Mouse (Mus musculus) hindbrain, embryonic 14.5 days (tissue): ENCODE results near the gene Cd44. TPM values are rescaled to one million over a fixed set of nuclear protein-coding genes. Genes with fewer than 3 reads are reported as not detected.

Source experiments
- ATAC-seq: fragments of 200-750 bp; cut with Nextera tagmentation; 2 replicates; pipeline ENCODE4 v1.8.0; 2017; ENCODE audit warnings: moderate number of reproducible peaks, mild to moderate bottlenecking, moderate TSS enrichment, moderate library complexity; ENCODE audit not compliant: low FRiP score
- DNase-seq: peaks from one replicate; pipeline ENCODE4 v3.0.0-alpha.2; 2015; ENCODE audit warnings: low spot score
- H3K27ac ChIP-seq: fragments of 300-500 bp; sonication (generic); 2 replicates; pipeline ENCODE4 v1.5.1; 2014; ENCODE audit warnings: mild to moderate bottlenecking, moderate library complexity
- H3K27me3 ChIP-seq: fragments of 300-500 bp; sonication (generic); 2 replicates; pipeline ENCODE4 v1.6.1; 2014; ENCODE audit warnings: mild to moderate bottlenecking, low read length, mixed read lengths; ENCODE audit not compliant: control insufficient read depth, insufficient read depth
- H3K36me3 ChIP-seq: fragments of 300-500 bp; sonication (generic); replicated peaks from 2 replicates; pipeline ENCODE4 v1.6.1; 2014; ENCODE audit not compliant: control insufficient read depth, insufficient read depth
- H3K4me1 ChIP-seq: fragments of 300-500 bp; sonication (generic); replicated peaks from 2 replicates; pipeline ENCODE4 v1.6.1; 2014; ENCODE audit warnings: antibody characterized with exemption, low read length, mixed read lengths; ENCODE audit not compliant: control insufficient read depth, insufficient read depth
- H3K4me2 ChIP-seq: fragments of 300-500 bp; sonication (generic); replicated peaks from 2 replicates; pipeline ENCODE4 v1.6.1; 2014; ENCODE audit warnings: mild to moderate bottlenecking, moderate library complexity
- H3K4me3 ChIP-seq: fragments of 300-500 bp; sonication (generic); replicated peaks from 2 replicates; pipeline ENCODE4 v1.5.1; 2014; ENCODE audit warnings: mild to moderate bottlenecking, low read length
- H3K9ac ChIP-seq: fragments of 300-500 bp; sonication (generic); 2 replicates; pipeline ENCODE4 v1.6.1; 2014
- H3K9me3 ChIP-seq: fragments of 300-500 bp; sonication (generic); 2 replicates; pipeline ENCODE4 v1.6.1; 2016; ENCODE audit warnings: low read length; ENCODE audit not compliant: control insufficient read depth
- WGBS: fragments of 180-500 bp; shearing (Covaris S2); extraction: QIAGEN DNeasy Blood & Tissue Kit; methylation state at CpG from one replicate; pipeline ENCODE4 v1.1.7; 2014; 5-methylcytosine and 5-hydroxymethylcytosine counted together
- polyA plus RNA-seq: library from polyadenylated mRNA; unstranded; fragments of >200 nt; fragmentation: Nextera tagmentation; extraction: Ambion mirVana; gene quantifications from 2 replicates; pipeline ENCODE4 v1.2.1, GENCODE M21; 2014

The Cd44 gene
- polyA plus RNA-seq, 1 experiment from 2014 or later = 4.7 TPM

- DNase-seq = no peak
- no peak overlapping the region for H3K9ac ChIP-seq
- no peak for ATAC-seq
- H3K27me3 ChIP-seq = no peaks in the 10 kb centered on the region
- no peak overlapping the region for H3K27ac ChIP-seq
- H3K36me3 ChIP-seq = no peaks in the 10 kb centered on the region
- no peak overlapping the region for H3K4me2 ChIP-seq
- no peak overlapping the region for H3K4me3 ChIP-seq
- H3K9me3 ChIP-seq = no peaks in the 10 kb centered on the region
- H3K4me1 ChIP-seq = no peaks in the 10 kb centered on the region
- WGBS = 60% methylated on average over 6 of the region's 6 CpGs
Measured at GRCm38 (mm10) chr2:102882597-102883272, 18.7 kb downstream of the Cd44 start.

- no peak overlapping the region for H3K4me3 ChIP-seq
- H3K4me1 ChIP-seq = no peaks in the 10 kb centered on the region
- no peak overlapping the region for H3K27ac ChIP-seq
- ATAC-seq (no peak), DNase-seq (no peak)
- H3K36me3 ChIP-seq = no peaks in the 10 kb centered on the region
- H3K9ac ChIP-seq = no peak overlapping the region
- no peak overlapping the region for H3K4me2 ChIP-seq
- no peaks in the 10 kb centered on the region for H3K27me3 ChIP-seq
- WGBS = 75% methylated on average over 8 of the region's 8 CpGs
- no peaks in the 10 kb centered on the region for H3K9me3 ChIP-seq
Measured at GRCm38 (mm10) chr2:102882004-102882588, 19.4 kb downstream of the Cd44 start.

- no peak overlapping the region for H3K27ac ChIP-seq
- 33% methylated on average over 2 of the region's 2 CpGs for WGBS
- H3K27me3 ChIP-seq = no peaks in the 10 kb centered on the region
- H3K4me3 ChIP-seq = no peak overlapping the region
- no peaks in the 10 kb centered on the region for H3K9me3 ChIP-seq
- no peaks in the 10 kb centered on the region for H3K36me3 ChIP-seq
- no peak overlapping the region for H3K4me2 ChIP-seq
- DNase-seq (no peak), ATAC-seq (no peak)
- no peaks in the 10 kb centered on the region for H3K4me1 ChIP-seq
- H3K9ac ChIP-seq = no peak overlapping the region
Measured at GRCm38 (mm10) chr2:102878513-102878912, 23.0 kb downstream of the Cd44 start.

- WGBS = 94% methylated on average over 4 of the region's 4 CpGs
- Histone ChIP-seq H3K36me3 (no peaks in the 10 kb centered on the region), H3K9ac (no peak overlapping the region), H3K4me1 (no peaks in the 10 kb centered on the region), H3K27me3 (no peaks in the 10 kb centered on the region), H3K27ac (no peak overlapping the region), H3K4me3 (no peak overlapping the region), H3K9me3 (no peaks in the 10 kb centered on the region), H3K4me2 (no peak overlapping the region)
- ATAC-seq (no peak), DNase-seq (no peak)
Measured at GRCm38 (mm10) chr2:102877463-102877862, 24.0 kb downstream of the Cd44 start.

DNA sequence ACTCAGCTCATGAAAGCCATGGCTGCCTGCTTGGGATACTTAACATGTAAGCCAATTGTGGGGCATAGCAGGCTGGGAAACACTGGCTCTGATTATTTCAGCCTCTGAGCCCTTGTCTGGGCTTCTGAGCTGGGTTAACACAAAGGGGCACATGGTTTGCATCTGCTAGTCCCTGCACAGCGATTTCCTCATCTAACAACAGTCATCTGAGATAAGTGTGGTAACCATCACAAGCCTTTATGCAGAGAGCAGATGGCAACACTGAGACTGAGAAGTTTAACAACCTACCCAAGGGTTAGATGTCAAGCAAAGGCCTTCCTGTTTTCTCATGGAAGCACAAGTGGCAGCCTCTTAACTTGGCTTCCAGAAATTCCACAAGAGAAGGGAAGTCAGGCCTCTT, 25.3 kb downstream of the Cd44 start:
- DNase-seq (no peak), ATAC-seq (no peak)
- no peak overlapping the region for H3K4me3 ChIP-seq
- H3K4me2 ChIP-seq = no peak overlapping the region
- no peaks in the 10 kb centered on the region for H3K27me3 ChIP-seq
- H3K4me1 ChIP-seq = no peaks in the 10 kb centered on the region
- no peak overlapping the region for H3K9ac ChIP-seq
- H3K36me3 ChIP-seq = no peaks in the 10 kb centered on the region
- WGBS = 88% methylated on average over 1 of the region's 1 CpGs
- no peak overlapping the region for H3K27ac ChIP-seq
- H3K9me3 ChIP-seq = no peaks in the 10 kb centered on the region

DNA sequence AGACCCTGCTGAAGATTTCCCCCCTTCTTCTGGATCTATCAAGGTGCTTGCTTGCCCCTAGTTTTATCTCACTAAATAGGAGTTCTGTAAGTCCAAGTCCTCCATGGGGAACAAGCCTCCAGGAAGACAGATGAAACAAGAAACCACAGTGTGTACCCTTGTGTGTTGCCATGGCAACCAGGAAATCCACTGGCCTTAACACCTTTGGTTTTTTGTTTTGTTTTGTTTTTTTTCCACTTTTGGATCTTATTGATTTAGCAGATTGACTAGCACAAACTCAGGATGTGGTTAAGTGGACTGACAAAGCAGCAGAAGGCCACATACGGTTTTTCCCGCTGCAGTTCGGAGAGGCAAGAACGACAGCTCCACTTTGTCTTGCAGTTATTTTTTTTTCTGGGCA, 27.6 kb downstream of the Cd44 start:
- H3K27me3 ChIP-seq = no peaks in the 10 kb centered on the region
- no peak overlapping the region for H3K4me3 ChIP-seq
- WGBS = 58% methylated on average over 4 of the region's 4 CpGs
- no peak overlapping the region for H3K4me2 ChIP-seq
- H3K9ac ChIP-seq = no peak overlapping the region
- H3K9me3 ChIP-seq = no peaks in the 10 kb centered on the region
- ATAC-seq (no peak), DNase-seq (peak; percentile 36)
- no peak overlapping the region for H3K27ac ChIP-seq
- H3K4me1 ChIP-seq = no peaks in the 10 kb centered on the region
- no peaks in the 10 kb centered on the region for H3K36me3 ChIP-seq

DNA sequence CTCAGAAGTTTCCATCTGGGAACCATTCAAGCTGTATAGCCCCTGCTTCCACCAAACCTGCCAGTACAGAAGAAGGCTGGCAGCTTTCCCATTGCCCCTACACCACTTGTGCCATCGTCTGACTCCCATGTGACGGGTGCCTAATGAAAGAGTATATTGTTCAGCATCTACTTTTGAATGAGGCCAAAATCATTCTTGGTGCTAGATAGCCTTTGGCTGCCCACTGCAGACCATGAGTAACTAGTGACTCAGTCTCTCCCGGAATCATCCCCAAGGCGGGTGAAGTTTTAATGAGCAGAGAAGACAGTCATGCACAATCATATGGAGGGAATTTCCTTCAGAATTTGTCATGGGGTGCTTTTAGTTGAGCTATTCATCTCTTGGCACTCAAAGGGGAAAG, 28.3 kb downstream of the Cd44 start:
- 79% methylated on average over 4 of the region's 4 CpGs for WGBS
- H3K9ac ChIP-seq = no peak overlapping the region
- H3K4me3 ChIP-seq = no peak overlapping the region
- no peaks in the 10 kb centered on the region for H3K4me1 ChIP-seq
- ATAC-seq = no peak
- no peak for DNase-seq
- no peak overlapping the region for H3K4me2 ChIP-seq
- H3K9me3 ChIP-seq = no peaks in the 10 kb centered on the region
- H3K36me3 ChIP-seq = no peaks in the 10 kb centered on the region
- H3K27ac ChIP-seq = no peak overlapping the region
- no peaks in the 10 kb centered on the region for H3K27me3 ChIP-seq

GRCm38 (mm10) chr2:102872436-102872835, 29.0 kb downstream of the Cd44 start:
- Histone ChIP-seq H3K9me3 (no peaks in the 10 kb centered on the region), H3K9ac (no peak overlapping the region), H3K4me3 (no peak overlapping the region), H3K27me3 (no peaks in the 10 kb centered on the region), H3K27ac (no peak overlapping the region), H3K36me3 (no peaks in the 10 kb centered on the region), H3K4me2 (no peak overlapping the region), H3K4me1 (no peaks in the 10 kb centered on the region)
- 89% methylated on average over 2 of the region's 2 CpGs for WGBS
- ATAC-seq (no peak), DNase-seq (no peak)

DNA sequence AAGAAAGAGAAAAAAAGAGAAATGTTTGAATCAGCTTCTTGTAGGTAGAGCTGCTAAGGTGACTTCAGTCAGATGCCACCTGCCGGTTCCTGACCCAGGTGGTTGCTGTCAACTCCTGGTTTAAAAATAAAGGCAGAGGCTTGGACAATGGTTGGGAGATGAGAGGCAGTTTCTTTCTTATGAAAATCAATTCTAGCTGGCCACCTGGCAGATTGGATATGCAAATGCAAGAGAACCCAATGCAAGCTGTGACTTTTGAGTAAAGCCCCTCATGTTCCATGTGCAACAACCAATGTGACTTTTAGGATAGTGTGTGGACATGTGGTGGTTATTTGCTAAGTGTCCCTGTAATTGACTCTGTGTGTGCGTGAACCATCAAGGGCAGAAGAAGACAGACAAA, 33.0 kb downstream of the Cd44 start:
- H3K9me3 ChIP-seq = no peaks in the 10 kb centered on the region
- 71% methylated on average over 2 of the region's 2 CpGs for WGBS
- H3K9ac ChIP-seq = no peak overlapping the region
- H3K4me3 ChIP-seq = no peak overlapping the region
- ATAC-seq (no peak), DNase-seq (no peak)
- H3K27ac ChIP-seq = no peak overlapping the region
- no peak overlapping the region for H3K4me2 ChIP-seq
- H3K27me3 ChIP-seq = no peaks in the 10 kb centered on the region
- H3K36me3 ChIP-seq = no peaks in the 10 kb centered on the region
- H3K4me1 ChIP-seq = no peaks in the 10 kb centered on the region
